Mouse (Mus musculus): Measurements from ENCODE around the gene Trem2. TPM values are rescaled to one million over a fixed set of nuclear protein-coding genes. Genes with fewer than 3 reads are reported as not detected.
A peak's percentile ranks its signal among the peaks of the same experiment; 100 is the strongest.

Trem2 gene
- total and polyA plus RNA-seq, 2 experiments from 2014 or later: 8.4 to 23.6 TPM

DNA sequence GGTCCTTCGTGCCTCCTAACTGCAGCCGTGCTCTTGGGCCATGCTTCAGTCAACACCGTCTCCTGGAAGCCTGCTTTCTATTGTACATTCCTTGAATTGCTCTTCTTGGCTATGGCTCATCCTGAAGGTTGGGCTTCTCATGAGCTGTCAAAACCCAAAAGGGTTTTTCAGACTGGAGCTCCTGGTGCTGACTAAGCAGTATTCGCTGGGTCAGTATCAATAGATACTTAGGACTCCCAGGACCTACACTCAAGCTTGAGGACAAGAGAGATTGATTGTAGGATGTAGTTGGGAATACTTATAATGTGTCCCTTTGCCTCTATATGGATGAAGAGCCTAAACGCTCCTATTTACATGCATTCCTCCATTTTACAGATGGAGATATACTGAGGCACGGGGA lies 21.1 kb upstream of the Trem2 start:
- DNase-seq (ENCODE audit: low spot score) (no peak), ATAC-seq (ENCODE audit: low FRiP score) (no peak)
- WGBS: 92% methylated on average over 6 of the region's 6 CpGs
- Histone ChIP-seq H3K4me2 (ENCODE audit: low read depth, low read length, poor library complexity, severe bottlenecking) (no peak overlapping the region), H3K9me3 (ENCODE audit: low read length) (no peaks in the 10 kb centered on the region), H3K4me3 (ENCODE audit: low read depth, low read length) (no peak overlapping the region), H3K27ac (ENCODE audit: low read depth, low read length) (no peak overlapping the region), H3K9ac (replicated peaks; ENCODE audit: low read length, poor library complexity, severe bottlenecking) (no peak overlapping the region), H3K27me3 (ENCODE audit: insufficient read depth, low read length) (no peaks in the 10 kb centered on the region), H3K36me3 (ENCODE audit: insufficient read depth, low read length) (no peaks in the 10 kb centered on the region), H3K4me1 (ENCODE audit: insufficient read depth, low read length) (no peaks in the 10 kb centered on the region)
- TF ChIP-seq CTCF (IDR thresholded peaks at IDR 0.05): no peak

DNA sequence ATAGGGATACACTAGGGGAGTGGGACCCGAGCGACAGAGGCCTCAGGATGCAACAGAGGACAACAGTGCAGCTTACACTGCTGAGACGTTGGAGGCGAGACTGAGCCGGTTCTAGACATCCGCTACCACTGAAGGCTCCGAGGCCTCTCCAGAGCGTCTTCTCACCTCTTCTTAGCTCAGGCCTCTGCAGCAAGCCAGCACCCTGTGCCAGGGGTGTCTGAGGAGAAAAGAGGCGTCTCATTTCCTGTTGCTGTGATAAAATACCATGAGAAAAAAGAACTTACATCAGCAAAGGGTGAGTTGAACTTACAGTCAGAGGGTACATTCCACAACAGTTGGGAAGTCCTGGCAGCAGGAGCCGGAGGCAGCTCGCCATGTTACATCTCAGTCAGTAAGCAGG lies 20.6 kb upstream of the Trem2 start:
- no peak for DNase-seq (ENCODE audit: low spot score)
- Histone ChIP-seq H3K4me2 (ENCODE audit: low read depth, low read length, poor library complexity, severe bottlenecking) (no peak overlapping the region), H3K9me3 (ENCODE audit: low read length) (no peaks in the 10 kb centered on the region), H3K4me1 (ENCODE audit: insufficient read depth, low read length) (no peaks in the 10 kb centered on the region), H3K4me3 (ENCODE audit: low read depth, low read length) (no peak overlapping the region), H3K9ac (replicated peaks; ENCODE audit: low read length, poor library complexity, severe bottlenecking) (no peak overlapping the region), H3K27ac (ENCODE audit: low read depth, low read length) (no peak overlapping the region), H3K36me3 (ENCODE audit: insufficient read depth, low read length) (no peaks in the 10 kb centered on the region), H3K27me3 (ENCODE audit: insufficient read depth, low read length) (no peaks in the 10 kb centered on the region)
- TF ChIP-seq CTCF (IDR thresholded peaks at IDR 0.05): no peak
- WGBS: 91% methylated on average over 11 of the region's 11 CpGs
- ATAC-seq (ENCODE audit: low FRiP score): no peak

DNA sequence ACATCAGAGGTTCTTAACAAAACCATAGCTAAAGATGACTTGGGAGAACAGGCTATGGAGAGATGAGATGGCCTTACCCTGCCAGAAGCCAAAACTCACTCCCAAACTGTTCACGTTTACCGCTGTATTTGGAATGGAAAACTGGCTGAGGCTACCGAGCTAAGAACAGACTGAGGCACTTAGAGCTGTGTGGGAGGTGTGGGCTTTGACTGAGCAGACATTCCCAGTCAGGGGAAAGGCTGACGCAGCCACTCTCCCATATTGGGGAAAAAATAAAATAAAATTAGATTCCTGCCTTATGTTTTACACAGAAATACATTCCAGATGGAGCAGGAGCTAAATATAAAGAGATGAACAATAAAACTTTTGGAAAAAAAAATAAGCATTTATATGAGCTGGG lies 19.5 kb upstream of the Trem2 start:
- no peak for ATAC-seq (ENCODE audit: low FRiP score)
- DNase-seq (ENCODE audit: low spot score): no peak
- Histone ChIP-seq H3K4me3 (ENCODE audit: low read depth, low read length) (no peak overlapping the region), H3K9me3 (ENCODE audit: low read length) (no peaks in the 10 kb centered on the region), H3K27ac (ENCODE audit: low read depth, low read length) (no peak overlapping the region), H3K4me2 (ENCODE audit: low read depth, low read length, poor library complexity, severe bottlenecking) (no peak overlapping the region), H3K4me1 (ENCODE audit: insufficient read depth, low read length) (no peaks in the 10 kb centered on the region), H3K36me3 (ENCODE audit: insufficient read depth, low read length) (no peaks in the 10 kb centered on the region), H3K9ac (replicated peaks; ENCODE audit: low read length, poor library complexity, severe bottlenecking) (no peak overlapping the region), H3K27me3 (ENCODE audit: insufficient read depth, low read length) (no peaks in the 10 kb centered on the region)
- whole genome bisulfite sequencing: 84% methylated on average over 4 of the region's 4 CpGs
- no peak for TF ChIP-seq CTCF (IDR thresholded peaks at IDR 0.05)

- no peak overlapping the region for H3K4me3 ChIP-seq (ENCODE audit: low read depth, low read length)
- H3K4me2 ChIP-seq (ENCODE audit: low read depth, low read length, poor library complexity, severe bottlenecking): no peak overlapping the region
- DNase-seq (ENCODE audit: low spot score) (no peak), ATAC-seq (ENCODE audit: low FRiP score) (no peak)
- no peak for TF ChIP-seq CTCF (IDR thresholded peaks at IDR 0.05)
- H3K9me3 ChIP-seq (ENCODE audit: low read length): no peaks in the 10 kb centered on the region
- no peaks in the 10 kb centered on the region for H3K4me1 ChIP-seq (ENCODE audit: insufficient read depth, low read length)
- H3K36me3 ChIP-seq (ENCODE audit: insufficient read depth, low read length): no peaks in the 10 kb centered on the region
- 93% methylated on average over 2 of the region's 2 CpGs for WGBS
- H3K9ac ChIP-seq (replicated peaks; ENCODE audit: low read length, poor library complexity, severe bottlenecking): no peak overlapping the region
- H3K27ac ChIP-seq (ENCODE audit: low read depth, low read length): no peak overlapping the region
- no peaks in the 10 kb centered on the region for H3K27me3 ChIP-seq (ENCODE audit: insufficient read depth, low read length)
Observed at GRCm38 (mm10) chr17:48332524-48332923, 13.7 kb upstream of the Trem2 start.

DNA sequence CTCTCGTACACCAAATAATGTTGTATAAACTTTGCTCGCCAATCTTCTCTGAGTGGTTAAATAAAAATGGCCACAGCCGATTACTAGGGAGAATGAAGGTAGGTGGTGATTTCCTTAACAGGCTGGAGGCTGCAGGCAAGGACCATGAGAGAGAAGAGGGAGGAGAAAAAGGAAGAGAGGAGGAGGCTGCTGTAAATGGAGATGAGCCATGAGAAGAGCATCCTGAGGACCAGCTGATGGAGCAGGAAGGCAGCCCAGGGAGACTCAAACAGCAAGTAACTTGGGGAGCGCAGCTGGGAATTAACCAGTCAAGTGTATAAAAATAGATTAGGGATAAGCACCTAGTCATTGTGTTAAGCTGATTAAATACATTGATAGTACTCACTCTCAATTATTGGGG lies 12.0 kb upstream of the Trem2 start:
- Histone ChIP-seq H3K27ac (ENCODE audit: low read depth, low read length) (no peak overlapping the region), H3K4me3 (ENCODE audit: low read depth, low read length) (no peak overlapping the region), H3K36me3 (ENCODE audit: insufficient read depth, low read length) (no peaks in the 10 kb centered on the region), H3K4me1 (ENCODE audit: insufficient read depth, low read length) (no peaks in the 10 kb centered on the region), H3K27me3 (ENCODE audit: insufficient read depth, low read length) (no peaks in the 10 kb centered on the region), H3K9ac (replicated peaks; ENCODE audit: low read length, poor library complexity, severe bottlenecking) (no peak overlapping the region), H3K4me2 (ENCODE audit: low read depth, low read length, poor library complexity, severe bottlenecking) (no peak overlapping the region), H3K9me3 (ENCODE audit: low read length) (no peaks in the 10 kb centered on the region)
- TF ChIP-seq CTCF (IDR thresholded peaks at IDR 0.05): no peak
- WGBS: 88% methylated on average over 4 of the region's 4 CpGs
- DNase-seq (ENCODE audit: low spot score): no peak
- no peak for ATAC-seq (ENCODE audit: low FRiP score)

DNA sequence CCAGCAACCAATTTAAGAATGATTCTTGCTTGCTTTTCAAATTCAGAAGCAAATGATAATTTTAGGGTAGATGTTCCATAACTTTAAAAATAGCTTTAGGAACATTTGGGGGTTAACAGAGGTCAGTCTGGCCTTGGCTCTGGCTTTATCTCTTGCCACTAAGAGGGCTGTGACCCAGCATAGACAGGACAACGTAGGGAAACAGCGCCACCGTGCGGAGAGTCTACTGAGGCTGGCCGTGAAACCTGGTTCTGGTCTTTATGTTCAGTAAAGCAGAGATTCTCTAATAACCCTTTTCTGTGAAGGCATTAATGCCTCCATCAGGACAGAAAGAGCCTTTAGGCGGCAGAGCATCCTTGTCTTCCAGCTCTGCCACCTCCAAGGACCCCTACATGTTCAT lies 9.3 kb upstream of the Trem2 start:
- 5% methylated on average over 6 of the region's 6 CpGs for WGBS
- DNase-seq (ENCODE audit: low spot score) (peak; percentile 79), ATAC-seq (ENCODE audit: low FRiP score) (no peak)
- H3K4me1 ChIP-seq (ENCODE audit: insufficient read depth, low read length): no peaks in the 10 kb centered on the region
- H3K4me2 ChIP-seq (ENCODE audit: low read depth, low read length, poor library complexity, severe bottlenecking): no peak overlapping the region
- H3K27ac ChIP-seq (ENCODE audit: low read depth, low read length): no peak overlapping the region
- no peaks in the 10 kb centered on the region for H3K36me3 ChIP-seq (ENCODE audit: insufficient read depth, low read length)
- no peaks in the 10 kb centered on the region for H3K27me3 ChIP-seq (ENCODE audit: insufficient read depth, low read length)
- no peaks in the 10 kb centered on the region for H3K9me3 ChIP-seq (ENCODE audit: low read length)
- H3K9ac ChIP-seq (replicated peaks; ENCODE audit: low read length, poor library complexity, severe bottlenecking): no peak overlapping the region
- peak; percentile 83 for TF ChIP-seq CTCF (IDR thresholded peaks at IDR 0.05)
- H3K4me3 ChIP-seq (ENCODE audit: low read depth, low read length): no peak overlapping the region
